ENCODE assay signal across 8 mouse cellular contexts in genomic region chr3:95903753-95904502, GRCm38 (mm10). TPM values are rescaled to one million over a fixed set of nuclear protein-coding genes. Genes with fewer than 3 reads are reported as not detected.
DNase-seq lines count a peak whose midpoint lies in the region; ATAC-seq lines count a peak whose summit lies in the region.

No protein-coding gene starts in this region.

- no peaks in the 10 kb centered on the region for H3K9me3 ChIP-seq in forebrain, embryonic 14.5 days (replicated peaks; ENCODE audit: control insufficient read depth, low read length)
- H3K9me3 ChIP-seq in midbrain, embryonic 12.5 days, result no peaks in the 10 kb centered on the region

- no peak overlapping the region for H3K27ac ChIP-seq in forebrain, embryonic 14.5 days (ENCODE audit: low read depth, low read length)
- H3K27ac ChIP-seq in midbrain, embryonic 12.5 days (replicated peaks), result peak overlapping the region; percentile 30; the same call in 1 of the 2 replicates

- H3K4me2 ChIP-seq in forebrain, embryonic 14.5 days (ENCODE audit: low read length), result peak overlapping the region; percentile 72
- peak overlapping the region; percentile 70 for H3K4me2 ChIP-seq in midbrain, embryonic 12.5 days (replicated peaks)

- peak overlapping the region; percentile 32 for H3K4me3 ChIP-seq in forebrain, embryonic 14.5 days (ENCODE audit: low read depth, low read length)
- H3K4me3 ChIP-seq in midbrain, embryonic 12.5 days, result peak overlapping the region; percentile 35

- peak; percentile 72 for DNase-seq in embryo, embryonic 9.5 days (ENCODE audit: extremely low spot score)
- DNase-seq in forebrain, embryonic 14.5 days (ENCODE audit: low spot score), result no peak
- peak; percentile 80 to 82 for DNase-seq in kidney, adult 8-10 months
- no peak for DNase-seq in right cerebral cortex, adult 2 months (ENCODE audit: low spot score in 2 of 2)
- no peak for DNase-seq in ovary, postnatal 36 days (ENCODE audit: low spot score)
- no peak for DNase-seq in urinary bladder, adult 18-20 months (ENCODE audit: low spot score in 2 of 2)
- no peak for DNase-seq in layer of hippocampus, postnatal 36 days

- no peaks in the 10 kb centered on the region for H3K36me3 ChIP-seq in forebrain, embryonic 14.5 days (ENCODE audit: control insufficient read depth, insufficient read depth, low read length)
- H3K36me3 ChIP-seq in midbrain, embryonic 12.5 days, result no peaks in the 10 kb centered on the region

- H3K4me1 ChIP-seq in forebrain, embryonic 14.5 days (ENCODE audit: control insufficient read depth, insufficient read depth, low read length), result peaks cover 14% of the 10 kb centered on the region
- peaks cover 45% of the 10 kb centered on the region for H3K4me1 ChIP-seq in midbrain, embryonic 12.5 days

- ATAC-seq in forebrain, embryonic 14.5 days, result 0 out of 2 replicates have a peak, but pooled peaks have one; percentile 19
- ATAC-seq in midbrain, embryonic 12.5 days (ENCODE audit: low FRiP score, low read depth), result no peak

- H3K9ac ChIP-seq in forebrain, embryonic 14.5 days (ENCODE audit: low read length), result peak overlapping the region; percentile 59
- H3K9ac ChIP-seq in midbrain, embryonic 12.5 days (replicated peaks), result peak overlapping the region; percentile 58

- WGBS in forebrain, embryonic 14.5 days, result 2% methylated on average over 15 of the region's 15 CpGs
- under 1% methylated on average over 15 of the region's 15 CpGs for WGBS in midbrain, embryonic 12.5 days

- H3K27me3 ChIP-seq in forebrain, embryonic 14.5 days (replicated peaks; ENCODE audit: control insufficient read depth, insufficient read depth, low read length), result no peaks in the 10 kb centered on the region
- H3K27me3 ChIP-seq in midbrain, embryonic 12.5 days, result peaks cover 27% of the 10 kb centered on the region

RNA-seq across cellular contexts. Expression of gene Car14, which starts 0.6 kb away (rescaled TPM):
- 15.5 and 19.9 TPM in 2 replicates for polyA plus RNA-seq in forebrain, embryonic 14.5 days (2014; fragmentation: Nextera tagmentation; extraction: Ambion mirVana)
- 19.2 and 19.5 TPM in 2 replicates for polyA plus RNA-seq in midbrain, embryonic 12.5 days (2016; fragmentation: Nextera tagmentation; extraction: Ambion mirVana)
- 10 to 100 TPM in 1 of 2 experiments, 1 to 10 TPM in 1; 9.0 to 12.2 TPM for total RNA-seq in layer of hippocampus, postnatal 36 days (2021)

RNA-seq across cellular contexts. Expression of gene Aph1a, which starts 10.2 kb away (rescaled TPM):
- 48.8 and 51.7 TPM in 2 replicates for polyA plus RNA-seq in forebrain, embryonic 14.5 days (2014; fragmentation: Nextera tagmentation; extraction: Ambion mirVana)
- polyA plus RNA-seq in midbrain, embryonic 12.5 days (2016; fragmentation: Nextera tagmentation; extraction: Ambion mirVana), result 29.7 and 33.8 TPM in 2 replicates
- 10 to 100 TPM; 72.2 to 83.3 TPM for total RNA-seq in layer of hippocampus, postnatal 36 days (2021)

RNA-seq across cellular contexts. Expression of gene BC028528, which starts 12.1 kb away (rescaled TPM):
- polyA plus RNA-seq in forebrain, embryonic 14.5 days (2014; fragmentation: Nextera tagmentation; extraction: Ambion mirVana), result 13.1 and 15.4 TPM in 2 replicates
- polyA plus RNA-seq in midbrain, embryonic 12.5 days (2016; fragmentation: Nextera tagmentation; extraction: Ambion mirVana), result 10.2 and 12.4 TPM in 2 replicates
- total RNA-seq in layer of hippocampus, postnatal 36 days (2021), result 1 to 10 TPM; 2.5 to 3.6 TPM

RNA-seq across cellular contexts. Expression of gene Ciart, which starts 21.9 kb away (rescaled TPM):
- 2.7 and 2.8 TPM in 2 replicates for polyA plus RNA-seq in forebrain, embryonic 14.5 days (2014; fragmentation: Nextera tagmentation; extraction: Ambion mirVana)
- 3.9 and 4.7 TPM in 2 replicates for polyA plus RNA-seq in midbrain, embryonic 12.5 days (2016; fragmentation: Nextera tagmentation; extraction: Ambion mirVana)
- total RNA-seq in layer of hippocampus, postnatal 36 days (2021), result 10 to 100 TPM in 1 of 2 experiments, 1 to 10 TPM in 1; 8.1 to 12.9 TPM

RNA-seq across cellular contexts. Expression of gene Anp32e, which starts 25.1 kb away (rescaled TPM):
- 49.1 and 50.0 TPM in 2 replicates for polyA plus RNA-seq in forebrain, embryonic 14.5 days (2014; fragmentation: Nextera tagmentation; extraction: Ambion mirVana)
- polyA plus RNA-seq in midbrain, embryonic 12.5 days (2016; fragmentation: Nextera tagmentation; extraction: Ambion mirVana), result 328 and 374 TPM in 2 replicates
- total RNA-seq in layer of hippocampus, postnatal 36 days (2021), result 10 to 100 TPM; 77.4 to 94.7 TPM

Comparison
In these comparisons a context has a peak if more than half of its experiments do, and no peak if none do; other contexts are left out.
1. DNase-seq: peak in embryo, embryonic 9.5 days (single experiment) and kidney, adult 8-10 months (2 of 2); none in forebrain, embryonic 14.5 days (single experiment), right cerebral cortex, adult 2 months (0 of 2), ovary, postnatal 36 days (single experiment), urinary bladder, adult 18-20 months (0 of 2) and layer of hippocampus, postnatal 36 days (0 of 2).